Mouse (Mus musculus): ENCODE data around the gene Tln2.

GRCm38 (mm10) chr9:67264896-67265295 lies 294.6 kb downstream of the Tln2 start:
- no peak for TF ChIP-seq CTCF (IDR thresholded peaks at IDR 0.05; ENCODE audit: low read depth, low read length)
- TF ChIP-seq EP300 (IDR thresholded peaks at IDR 0.05; ENCODE audit: insufficient read depth, low read depth, low read length): no peak

Measured in ES-Bruce4 (cell line).